ENCODE assay signal across 27 mouse cellular contexts in genomic region chr1:66880217-66880616, GRCm38 (mm10).
"Had no signal": no experiment of that assay in that cellular context is flagged by ENCODE, and none has a peak within 500 bp of the region (broad histone marks: within the 10 kb centered on the region; RNA-seq: fewer than 3 reads in every experiment).

No protein-coding gene starts in this region.

- H3K27me3 ChIP-seq: embryonic facial prominence, embryonic 12.5 days; embryonic facial prominence, embryonic 13.5 days; embryonic facial prominence, embryonic 15.5 days; forebrain, embryonic 12.5 days; forebrain, embryonic 13.5 days; forebrain, embryonic 15.5 days had no signal

- H3K4me1 ChIP-seq: embryonic facial prominence, embryonic 10.5 days; embryonic facial prominence, embryonic 12.5 days; embryonic facial prominence, embryonic 13.5 days; embryonic facial prominence, embryonic 15.5 days; forebrain, embryonic 10.5 days; forebrain, embryonic 12.5 days; forebrain, embryonic 13.5 days; forebrain, embryonic 15.5 days had no signal

- ATAC-seq: forebrain, embryonic 13.5 days; forebrain, embryonic 14.5 days; forebrain, embryonic 15.5 days; forebrain, embryonic 16.5 days; forebrain, postnatal 0 days had no signal

- H3K36me3 ChIP-seq: embryonic facial prominence, embryonic 10.5 days; embryonic facial prominence, embryonic 12.5 days; embryonic facial prominence, embryonic 13.5 days; embryonic facial prominence, embryonic 15.5 days; forebrain, embryonic 10.5 days; forebrain, embryonic 12.5 days; forebrain, embryonic 15.5 days had no signal

- H3K27ac ChIP-seq: embryonic facial prominence, embryonic 10.5 days; embryonic facial prominence, embryonic 12.5 days; embryonic facial prominence, embryonic 13.5 days; embryonic facial prominence, embryonic 15.5 days; forebrain, embryonic 10.5 days; forebrain, embryonic 12.5 days; forebrain, embryonic 13.5 days; forebrain, embryonic 15.5 days; gastrocnemius, adult 2 months; heart, adult 2 months had no signal

- H3K9ac ChIP-seq: embryonic facial prominence, embryonic 12.5 days; embryonic facial prominence, embryonic 13.5 days; embryonic facial prominence, embryonic 15.5 days; forebrain, embryonic 12.5 days; forebrain, embryonic 13.5 days; forebrain, embryonic 15.5 days; forebrain, postnatal 0 days had no signal

- H3K4me2 ChIP-seq: embryonic facial prominence, embryonic 12.5 days; embryonic facial prominence, embryonic 13.5 days; embryonic facial prominence, embryonic 15.5 days; forebrain, embryonic 12.5 days; forebrain, embryonic 13.5 days; forebrain, embryonic 15.5 days had no signal

- H3K9me3 ChIP-seq: embryonic facial prominence, embryonic 12.5 days; embryonic facial prominence, embryonic 15.5 days; forebrain, embryonic 13.5 days; forebrain, embryonic 15.5 days had no signal

- H3K4me3 ChIP-seq: embryonic facial prominence, embryonic 10.5 days; embryonic facial prominence, embryonic 12.5 days; embryonic facial prominence, embryonic 13.5 days; embryonic facial prominence, embryonic 15.5 days; erythroblast, embryonic 14.5 days; forebrain, embryonic 10.5 days; forebrain, embryonic 12.5 days; forebrain, embryonic 13.5 days; forebrain, embryonic 15.5 days; gastrocnemius, adult 2 months; heart, adult 2 months had no signal

- DNase-seq: cerebellum, adult 8-10 months; cerebellum, adult 9-10 months; cerebellum, adult 9-11 months; cerebellum, postnatal 10 days; cerebellum, postnatal 14 days; cerebellum, postnatal 25 days; cerebellum, postnatal 36 days; embryo, embryonic 11 days; forebrain, postnatal 0 days; gastrocnemius, adult 2 months; gastrocnemius, postnatal 10 days; gastrocnemius, postnatal 14 days; gastrocnemius, postnatal 25 days; gastrocnemius, postnatal 36 days; heart, adult 18-20 months; heart, adult 2 months had no signal
